Mouse (Mus musculus) myocyte (in vitro differentiated cells): ENCODE results near the gene Smarcb1.
A peak's percentile ranks its signal among the peaks of the same experiment; 100 is the strongest.

Experiments
- E2F4 ChIP-seq: IDR thresholded peaks from one replicate; pipeline ENCODE4 v1.6.1; 2011; ENCODE audit warnings: mild to moderate bottlenecking, control low read depth, moderate library complexity; ENCODE audit not compliant: insufficient read depth
- POLR2A ChIP-seq: IDR thresholded peaks from one replicate; pipeline ENCODE4 v1.6.1; 2011; ENCODE audit warnings: low read depth, mild to moderate bottlenecking, control low read depth, moderate library complexity; ENCODE audit not compliant: insufficient read length

- TF ChIP-seq POLR2A (peak; percentile 23), E2F4 (no peak)
Observed at GRCm38 (mm10) chr10:75930304-75930703, 8.9 kb upstream of the Smarcb1 start.
